ENCODE assay signal across 8 mouse cellular contexts in the genomic region with DNA sequence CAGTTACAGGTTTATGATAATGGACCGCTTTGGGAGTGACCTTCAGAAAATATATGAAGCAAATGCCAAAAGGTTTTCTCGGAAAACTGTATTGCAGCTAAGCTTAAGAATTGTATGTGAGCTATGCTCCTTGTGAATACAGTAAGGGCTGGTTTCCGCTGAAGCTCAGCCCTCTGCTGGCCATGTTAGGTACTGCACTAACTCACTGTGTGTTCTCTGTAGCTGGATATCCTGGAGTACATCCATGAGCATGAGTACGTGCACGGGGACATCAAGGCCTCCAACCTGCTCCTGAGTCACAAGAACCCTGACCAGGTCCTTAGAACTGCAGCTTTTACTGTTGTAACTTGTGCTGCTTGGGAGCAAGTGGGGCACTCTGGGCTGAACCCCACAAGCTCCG. TPM values are rescaled to one million over a fixed set of nuclear protein-coding genes. Genes with fewer than 3 reads are reported as not detected.
DNase-seq lines count a peak whose midpoint lies in the region; ATAC-seq and TF ChIP-seq lines count a peak whose summit lies in the region.

No protein-coding gene starts in this region.

- no peaks in the 10 kb centered on the region for H3K4me1 ChIP-seq in hindbrain, embryonic 11.5 days (replicated peaks; ENCODE audit: control insufficient read depth, insufficient read depth, low read length)
- H3K4me1 ChIP-seq in hindbrain, embryonic 12.5 days, result peaks cover 4% of the 10 kb centered on the region; the same call in 1 of the 2 replicates
- no peaks in the 10 kb centered on the region for H3K4me1 ChIP-seq in kidney, adult 2 months (ENCODE audit: control insufficient read depth, insufficient read depth, low read length)
- H3K4me1 ChIP-seq in limb, embryonic 11.5 days (ENCODE audit: control insufficient read depth, insufficient read depth, low read length), result peaks cover 9% of the 10 kb centered on the region; the same call in 1 of the 2 replicates
- no peaks in the 10 kb centered on the region for H3K4me1 ChIP-seq in midbrain, postnatal 0 days (ENCODE audit: insufficient read depth, low read length)

- H3K9me3 ChIP-seq in hindbrain, embryonic 11.5 days (ENCODE audit: control insufficient read depth, low read length), result no peaks in the 10 kb centered on the region
- no peaks in the 10 kb centered on the region for H3K9me3 ChIP-seq in hindbrain, embryonic 12.5 days (replicated peaks)
- H3K9me3 ChIP-seq in limb, embryonic 11.5 days (ENCODE audit: control insufficient read depth, low read length), result no peaks in the 10 kb centered on the region
- no peaks in the 10 kb centered on the region for H3K9me3 ChIP-seq in midbrain, postnatal 0 days (ENCODE audit: low read length)

- peak; percentile 88 for DNase-seq in hindbrain, embryonic 11.5 days (ENCODE audit: low spot score)
- peak; percentile 90 to 93 for DNase-seq in cerebellum, postnatal 25 days
- peak; percentile 75 for DNase-seq in gastrocnemius, adult 18-20 months (ENCODE audit: low spot score)
- DNase-seq in kidney, adult 2 months, result peak; percentile 76
- peak; percentile 91 for DNase-seq in limb, embryonic 11.5 days (ENCODE audit: low spot score)
- peak; percentile 86 for DNase-seq in midbrain, postnatal 0 days (ENCODE audit: low spot score)
- peak; percentile 56 to 74 for DNase-seq in spleen, postnatal 14 days (ENCODE audit: low spot score in 2 of 2)

- H3K4me3 ChIP-seq in hindbrain, embryonic 11.5 days (ENCODE audit: low read depth, low read length), result no peak overlapping the region
- no peak overlapping the region for H3K4me3 ChIP-seq in hindbrain, embryonic 12.5 days
- H3K4me3 ChIP-seq in kidney, adult 2 months (ENCODE audit: insufficient read depth, low read depth, low read length), result no peak overlapping the region
- H3K4me3 ChIP-seq in limb, embryonic 11.5 days (ENCODE audit: low read depth, low read length), result no peak overlapping the region
- H3K4me3 ChIP-seq in midbrain, postnatal 0 days (ENCODE audit: low read depth, low read length), result no peak overlapping the region

- ATAC-seq in hindbrain, embryonic 11.5 days (ENCODE audit: low FRiP score), result no peak
- no peak for ATAC-seq in hindbrain, embryonic 12.5 days (ENCODE audit: low FRiP score)
- ATAC-seq in limb, embryonic 11.5 days (ENCODE audit: insufficient number of reproducible peaks, low FRiP score, low TSS enrichment, low read depth), result 0 out of 2 replicates have a peak, but pooled peaks have one; percentile 26
- ATAC-seq in midbrain, postnatal 0 days (ENCODE audit: low FRiP score), result 0 out of 2 replicates have a peak, but pooled peaks have one; percentile 56

- H3K9ac ChIP-seq in hindbrain, embryonic 11.5 days (ENCODE audit: low read depth, low read length), result no peak overlapping the region
- no peak overlapping the region for H3K9ac ChIP-seq in hindbrain, embryonic 12.5 days
- H3K9ac ChIP-seq in limb, embryonic 11.5 days (ENCODE audit: low read length), result no peak overlapping the region
- H3K9ac ChIP-seq in midbrain, postnatal 0 days (replicated peaks; ENCODE audit: low read length, poor library complexity, severe bottlenecking), result no peak overlapping the region

- H3K27ac ChIP-seq in hindbrain, embryonic 11.5 days (ENCODE audit: low read depth, low read length), result no peak overlapping the region
- H3K27ac ChIP-seq in hindbrain, embryonic 12.5 days, result no peak overlapping the region
- no peak overlapping the region for H3K27ac ChIP-seq in kidney, adult 2 months (ENCODE audit: insufficient read depth, low read depth, low read length)
- H3K27ac ChIP-seq in limb, embryonic 11.5 days (replicated peaks; ENCODE audit: low read depth, low read length), result no peak overlapping the region
- no peak overlapping the region for H3K27ac ChIP-seq in midbrain, postnatal 0 days (ENCODE audit: low read depth, low read length)

- no peak for TF ChIP-seq POLR2A in kidney, adult 2 months (IDR thresholded peaks at IDR 0.05; ENCODE audit: low read depth, low read length)

- H3K36me3 ChIP-seq in hindbrain, embryonic 11.5 days (ENCODE audit: control insufficient read depth, insufficient read depth, low read length), result 0 out of 2 replicates have a peak, but pooled peaks cover 2% of the 10 kb centered on the region
- H3K36me3 ChIP-seq in hindbrain, embryonic 12.5 days, result peaks cover 11% of the 10 kb centered on the region; the same call in 1 of the 2 replicates
- no peaks in the 10 kb centered on the region for H3K36me3 ChIP-seq in kidney, adult 2 months (ENCODE audit: control insufficient read depth, insufficient read depth, low read length)
- H3K36me3 ChIP-seq in limb, embryonic 11.5 days (ENCODE audit: control insufficient read depth, insufficient read depth, low read length), result peaks cover 4% of the 10 kb centered on the region; the same call in 1 of the 2 replicates
- H3K36me3 ChIP-seq in midbrain, postnatal 0 days (ENCODE audit: insufficient read depth, low read length), result no peaks in the 10 kb centered on the region

- no peak overlapping the region for H3K4me2 ChIP-seq in hindbrain, embryonic 11.5 days (replicated peaks; ENCODE audit: low read depth, low read length)
- H3K4me2 ChIP-seq in hindbrain, embryonic 12.5 days (replicated peaks), result no peak overlapping the region
- H3K4me2 ChIP-seq in limb, embryonic 11.5 days (ENCODE audit: low read depth, severe bottlenecking), result no peak overlapping the region
- no peak overlapping the region for H3K4me2 ChIP-seq in midbrain, postnatal 0 days (ENCODE audit: low read depth, low read length, poor library complexity, severe bottlenecking)

- WGBS in hindbrain, embryonic 11.5 days, result 56% methylated on average over 6 of the region's 6 CpGs
- WGBS in hindbrain, embryonic 12.5 days, result 57% methylated on average over 6 of the region's 6 CpGs
- 26% methylated on average over 6 of the region's 6 CpGs for WGBS in kidney, adult 2 months
- WGBS in limb, embryonic 11.5 days, result 54% methylated on average over 6 of the region's 6 CpGs
- 39% methylated on average over 6 of the region's 6 CpGs for WGBS in midbrain, postnatal 0 days

- H3K27me3 ChIP-seq in hindbrain, embryonic 11.5 days (ENCODE audit: control insufficient read depth, insufficient read depth, low read length), result no peaks in the 10 kb centered on the region
- H3K27me3 ChIP-seq in hindbrain, embryonic 12.5 days, result no peaks in the 10 kb centered on the region
- H3K27me3 ChIP-seq in kidney, adult 2 months (replicated peaks; ENCODE audit: control insufficient read depth, insufficient read depth, low read length), result no peaks in the 10 kb centered on the region
- no peaks in the 10 kb centered on the region for H3K27me3 ChIP-seq in limb, embryonic 11.5 days (ENCODE audit: control insufficient read depth, insufficient read depth, low read length)
- no peaks in the 10 kb centered on the region for H3K27me3 ChIP-seq in midbrain, postnatal 0 days (ENCODE audit: insufficient read depth, low read length)

- peak; percentile 87 for TF ChIP-seq CTCF in kidney, adult 2 months (conservative IDR thresholded peaks at IDR 0.05; ENCODE audit: insufficient read depth, insufficient read length, low read depth, low read length)
- peak; percentile 98 for TF ChIP-seq CTCF in midbrain, postnatal 0 days (IDR thresholded peaks at IDR 0.05)

RNA-seq across cellular contexts. Expression of a gene that starts 45.8 kb away (rescaled TPM):
- polyA plus RNA-seq in hindbrain, embryonic 11.5 days (2014; fragmentation: Nextera tagmentation; extraction: Ambion mirVana), result 90.3 and 92.3 TPM in 2 replicates
- 60.7 and 61.3 TPM in 2 replicates for polyA plus RNA-seq in hindbrain, embryonic 12.5 days (2016; fragmentation: Nextera tagmentation; extraction: Ambion mirVana)
- 1 to 10 TPM; 3.8 to 4.6 TPM for total RNA-seq in gastrocnemius, adult 18-20 months (2021)
- 4.0 and 4.6 TPM in 2 replicates for polyA plus RNA-seq in kidney, adult 2 months (2012; rRNA removed)
- 104 and 108 TPM in 2 replicates for polyA plus RNA-seq in limb, embryonic 11.5 days (2014; fragmentation: Nextera tagmentation; extraction: Ambion mirVana)
- total RNA-seq in midbrain, postnatal 0 days (2014; rRNA removed), result 9.4 and 24.5 TPM in 2 replicates
- polyA plus RNA-seq in midbrain, postnatal 0 days (2015; fragmentation: Nextera tagmentation; extraction: Ambion mirVana), result 29.2 and 30.3 TPM in 2 replicates

Comparison
In these comparisons a context has a peak if more than half of its experiments do, and no peak if none do; other contexts are left out.
1. ATAC-seq: peak in limb, embryonic 11.5 days (single experiment) and midbrain, postnatal 0 days (single experiment); none in hindbrain, embryonic 11.5 days (single experiment) and hindbrain, embryonic 12.5 days (single experiment).
2. Peak in every context shown above with its lines, with median percentiles within 50 percentile points of each other: DNase-seq.